In the genomic region with DNA sequence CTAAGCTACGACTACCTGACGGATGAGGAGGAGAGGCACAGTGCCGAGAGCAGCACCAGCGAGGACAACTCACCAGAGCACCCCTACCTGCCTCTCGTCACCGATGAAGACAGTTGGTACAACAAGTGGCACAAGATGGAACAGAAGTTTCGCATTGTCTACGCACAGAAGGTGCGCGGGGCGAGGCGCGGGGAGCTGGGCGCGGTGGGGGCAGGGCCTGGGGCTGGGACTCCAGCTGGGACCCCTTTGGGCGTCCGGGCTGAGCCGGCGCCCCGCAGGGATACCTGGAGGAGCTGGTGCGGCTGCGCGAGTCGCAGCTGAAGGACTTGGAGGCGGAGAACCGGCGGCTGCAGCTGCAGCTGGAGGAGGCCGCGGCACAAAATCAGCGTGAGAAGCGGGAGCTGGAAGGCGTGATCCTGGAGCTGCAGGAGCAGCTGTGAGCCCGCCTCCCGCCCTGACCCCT, we compare ENCODE assay signal across 8 mouse cellular contexts. TPM values are rescaled to one million over a fixed set of nuclear protein-coding genes. Genes with fewer than 3 reads are reported as not detected.
DNase-seq lines count a peak whose midpoint lies in the region; ATAC-seq lines count a peak whose summit lies in the region.

No protein-coding gene starts in this region.

- H3K27ac ChIP-seq in neural tube, embryonic 11.5 days (ENCODE audit: low read depth, low read length): no peak overlapping the region
- no peak overlapping the region for H3K27ac ChIP-seq in intestine, embryonic 15.5 days

- peak overlapping the region; percentile 8; the same call in 1 of the 2 replicates for H3K4me3 ChIP-seq in neural tube, embryonic 11.5 days (ENCODE audit: low read depth, low read length)
- H3K4me3 ChIP-seq in intestine, embryonic 15.5 days (replicated peaks): peak overlapping the region; percentile 28

- peak; percentile 54 for DNase-seq in gastrocnemius, postnatal 14 days
- DNase-seq in gastrocnemius, postnatal 25 days: no peak
- peak; percentile 21 for DNase-seq in neural tube, embryonic 11.5 days (ENCODE audit: low spot score)
- DNase-seq in neural tube, embryonic 10.5 days (ENCODE audit: extremely low spot score, low spot score): no peak
- DNase-seq in right cerebral cortex, postnatal 14 days: peak; percentile 40
- DNase-seq in thymus, postnatal 10 days (ENCODE audit: low spot score in 2 of 2): no peak

- peaks cover 21% of the 10 kb centered on the region for H3K27me3 ChIP-seq in neural tube, embryonic 11.5 days (ENCODE audit: control insufficient read depth, insufficient read depth, low read length)
- H3K27me3 ChIP-seq in intestine, embryonic 15.5 days (replicated peaks): peaks cover 36% of the 10 kb centered on the region

- ATAC-seq in neural tube, embryonic 11.5 days (ENCODE audit: insufficient read depth, low FRiP score, low TSS enrichment): no peak
- peak; percentile 31; the same call in 1 of the 2 replicates for ATAC-seq in intestine, embryonic 15.5 days
- ATAC-seq in granulocyte monocyte progenitor cell, adult 5-6 weeks (replicated peaks; ENCODE audit: poor library complexity, severe bottlenecking): no peak

- peaks cover 26% of the 10 kb centered on the region for H3K4me1 ChIP-seq in neural tube, embryonic 11.5 days (ENCODE audit: control insufficient read depth, insufficient read depth, low read length)
- peaks cover 20% of the 10 kb centered on the region for H3K4me1 ChIP-seq in intestine, embryonic 15.5 days (replicated peaks)

- H3K9me3 ChIP-seq in neural tube, embryonic 11.5 days (ENCODE audit: control insufficient read depth, low read length): no peaks in the 10 kb centered on the region
- no peaks in the 10 kb centered on the region for H3K9me3 ChIP-seq in intestine, embryonic 15.5 days

- intact Hi-C loops in gastrocnemius, postnatal 14 days (cut with DNase I; ENCODE audit: low total_unique reads): loop anchor here (5.0 kb wide), 1 partner anchor 72 kb away; no protein-coding TSS in a partner anchor

- peak overlapping the region; percentile 21 for H3K4me2 ChIP-seq in neural tube, embryonic 11.5 days (ENCODE audit: low read depth)
- H3K4me2 ChIP-seq in intestine, embryonic 15.5 days (replicated peaks): peak overlapping the region; percentile 70

- no peak overlapping the region for H3K9ac ChIP-seq in neural tube, embryonic 11.5 days (ENCODE audit: low read length)
- H3K9ac ChIP-seq in intestine, embryonic 15.5 days: peak overlapping the region; percentile 42; the same call in 1 of the 2 replicates

- peaks cover 14% of the 10 kb centered on the region for H3K36me3 ChIP-seq in neural tube, embryonic 11.5 days (ENCODE audit: control insufficient read depth, insufficient read depth, low read length)
- peaks cover 19% of the 10 kb centered on the region for H3K36me3 ChIP-seq in intestine, embryonic 15.5 days

- WGBS in neural tube, embryonic 11.5 days: 1% methylated on average over 34 of the region's 34 CpGs
- WGBS in intestine, embryonic 15.5 days: 2% methylated on average over 34 of the region's 34 CpGs

RNA-seq across cellular contexts. Expression of a gene that starts 6.4 kb away (rescaled TPM):
- total RNA-seq in gastrocnemius, postnatal 14 days (2021): under 1 TPM; 0.66 to 0.90 TPM
- under 1 TPM in 1 of 2 experiments, not detected in 1; 0.35 TPM for total RNA-seq in gastrocnemius, postnatal 25 days (2021)
- polyA plus RNA-seq in neural tube, embryonic 11.5 days (2014; fragmentation: Nextera tagmentation; extraction: Ambion mirVana): 46.7 and 51.5 TPM in 2 replicates
- 8.7 and 10.8 TPM in 2 replicates for polyA plus RNA-seq in intestine, embryonic 15.5 days (2015; fragmentation: Nextera tagmentation; extraction: Ambion mirVana)
- not detected in 2 replicates for total RNA-seq in granulocyte monocyte progenitor cell, adult 5-6 weeks (2014; fragmentation: Nextera tagmentation)
- not detected in 2 replicates for total RNA-seq in granulocyte monocyte progenitor cell, adult 5-6 weeks (2017)

RNA-seq across cellular contexts. Expression of a gene that starts 8.1 kb away (rescaled TPM):
- 10 to 100 TPM; 46.6 to 48.9 TPM for total RNA-seq in gastrocnemius, postnatal 14 days (2021)
- total RNA-seq in gastrocnemius, postnatal 25 days (2021): 10 to 100 TPM; 54.4 to 76.1 TPM
- 174 and 184 TPM in 2 replicates for polyA plus RNA-seq in neural tube, embryonic 11.5 days (2014; fragmentation: Nextera tagmentation; extraction: Ambion mirVana)
- polyA plus RNA-seq in intestine, embryonic 15.5 days (2015; fragmentation: Nextera tagmentation; extraction: Ambion mirVana): 305 and 329 TPM in 2 replicates
- total RNA-seq in granulocyte monocyte progenitor cell, adult 5-6 weeks (2014; fragmentation: Nextera tagmentation): 99.0 and 163 TPM in 2 replicates
- total RNA-seq in granulocyte monocyte progenitor cell, adult 5-6 weeks (2017): 51.4 and 53.9 TPM in 2 replicates

RNA-seq across cellular contexts. Expression of a gene that starts 30.5 kb away (rescaled TPM):
- 10 to 100 TPM; 57.2 to 63.7 TPM for total RNA-seq in gastrocnemius, postnatal 14 days (2021)
- total RNA-seq in gastrocnemius, postnatal 25 days (2021): 10 to 100 TPM; 28.7 to 35.2 TPM
- 54.2 and 54.8 TPM in 2 replicates for polyA plus RNA-seq in neural tube, embryonic 11.5 days (2014; fragmentation: Nextera tagmentation; extraction: Ambion mirVana)
- 156 and 171 TPM in 2 replicates for polyA plus RNA-seq in intestine, embryonic 15.5 days (2015; fragmentation: Nextera tagmentation; extraction: Ambion mirVana)
- 110 and 152 TPM in 2 replicates for total RNA-seq in granulocyte monocyte progenitor cell, adult 5-6 weeks (2014; fragmentation: Nextera tagmentation)
- total RNA-seq in granulocyte monocyte progenitor cell, adult 5-6 weeks (2017): 38.6 and 48.3 TPM in 2 replicates

RNA-seq across cellular contexts. Expression of a gene that starts 33.6 kb away (rescaled TPM):
- 1 to 10 TPM in 1 of 2 experiments, under 1 TPM in 1; 0.59 to 1.5 TPM for total RNA-seq in gastrocnemius, postnatal 14 days (2021)
- total RNA-seq in gastrocnemius, postnatal 25 days (2021): under 1 TPM; 0.08 to 0.56 TPM
- 26.6 and 28.4 TPM in 2 replicates for polyA plus RNA-seq in neural tube, embryonic 11.5 days (2014; fragmentation: Nextera tagmentation; extraction: Ambion mirVana)
- polyA plus RNA-seq in intestine, embryonic 15.5 days (2015; fragmentation: Nextera tagmentation; extraction: Ambion mirVana): 15.2 and 18.0 TPM in 2 replicates
- total RNA-seq in granulocyte monocyte progenitor cell, adult 5-6 weeks (2014; fragmentation: Nextera tagmentation): not detected in 2 replicates
- under 0.01 and 1.6 TPM in 2 replicates for total RNA-seq in granulocyte monocyte progenitor cell, adult 5-6 weeks (2017)

RNA-seq across cellular contexts. Expression of a gene that starts 47.8 kb away (rescaled TPM):
- 1 to 10 TPM; 6.2 to 7.3 TPM for total RNA-seq in gastrocnemius, postnatal 14 days (2021)
- 1 to 10 TPM; 1.6 to 2.7 TPM for total RNA-seq in gastrocnemius, postnatal 25 days (2021)
- 11.6 and 12.0 TPM in 2 replicates for polyA plus RNA-seq in neural tube, embryonic 11.5 days (2014; fragmentation: Nextera tagmentation; extraction: Ambion mirVana)
- polyA plus RNA-seq in intestine, embryonic 15.5 days (2015; fragmentation: Nextera tagmentation; extraction: Ambion mirVana): 3.2 and 3.5 TPM in 2 replicates
- total RNA-seq in granulocyte monocyte progenitor cell, adult 5-6 weeks (2014; fragmentation: Nextera tagmentation): not detected in 2 replicates
- not detected in 2 replicates for total RNA-seq in granulocyte monocyte progenitor cell, adult 5-6 weeks (2017)

Comparison
In these comparisons a context has a peak if more than half of its experiments do, and no peak if none do; other contexts are left out.
1. DNase-seq: peak in gastrocnemius, postnatal 14 days (single experiment), neural tube, embryonic 11.5 days (single experiment) and right cerebral cortex, postnatal 14 days (single experiment); none in gastrocnemius, postnatal 25 days (single experiment), neural tube, embryonic 10.5 days (single experiment) and thymus, postnatal 10 days (0 of 2).